Mouse (Mus musculus): ENCODE data around the gene Gm11733. TPM values are rescaled to one million over a fixed set of nuclear protein-coding genes. Genes with fewer than 3 reads are reported as not detected.

The Gm11733 gene
- polyA plus RNA-seq, 1 experiment from 2014 or later = not detected

Other genes with a start within 250 kb of the Gm11733 start
- 24.3 and 26.4 TPM in 2 replicates for gene Tnrc6c, start 169.9 kb downstream of the Gm11733 start, polyA plus RNA-seq (2016; fragmentation: Nextera tagmentation; extraction: Ambion mirVana)